Mouse (Mus musculus): ENCODE data around the gene Six6. TPM values are rescaled to one million over a fixed set of nuclear protein-coding genes. Genes with fewer than 3 reads are reported as not detected.
A peak's percentile ranks its signal among the peaks of the same experiment; 100 is the strongest.

The Six6 gene
- polyA plus RNA-seq (2014; fragmentation: Nextera tagmentation; extraction: Ambion mirVana): 7.9 and 11.6 TPM in 2 replicates

- Histone ChIP-seq H3K4me2 (ENCODE audit: low read depth, low read length) (peak within 1 kb of the TSS; percentile 31), H3K9ac (replicated peaks; ENCODE audit: low read length) (peak within 1 kb of the TSS; percentile 43), H3K4me3 (ENCODE audit: low read depth, low read length) (peak within 1 kb of the TSS; percentile 22), H3K27ac (replicated peaks; ENCODE audit: low read depth, low read length) (0 out of 2 replicates have a peak within 1 kb of the TSS, but pooled peaks have one; percentile 0), H3K4me1 (ENCODE audit: control insufficient read depth, insufficient read depth, low read length) (no peaks in the 10 kb centered on the region; the same call in 1 of the 2 replicates), H3K27me3 (ENCODE audit: control insufficient read depth, insufficient read depth, low read length) (peaks cover 60% of the 10 kb centered on the region), H3K36me3 (replicated peaks; ENCODE audit: control insufficient read depth, insufficient read depth, low read depth, low read length) (no peaks in the 10 kb centered on the region), H3K9me3 (replicated peaks; ENCODE audit: control insufficient read depth, low read length) (no peaks in the 10 kb centered on the region)
- DNase-seq (ENCODE audit: low spot score): peak; percentile 83
- 0% methylated on average over 27 of the region's 28 CpGs for WGBS
- ATAC-seq (replicated peaks; ENCODE audit: insufficient number of reproducible peaks, low FRiP score, low TSS enrichment, low read depth): peak; percentile 92
Observed at GRCm38 (mm10) chr12:72939616-72940015, at the start of gene Six6. TSS of gene Six6 (plus strand) at chr12:72939892.

DNA sequence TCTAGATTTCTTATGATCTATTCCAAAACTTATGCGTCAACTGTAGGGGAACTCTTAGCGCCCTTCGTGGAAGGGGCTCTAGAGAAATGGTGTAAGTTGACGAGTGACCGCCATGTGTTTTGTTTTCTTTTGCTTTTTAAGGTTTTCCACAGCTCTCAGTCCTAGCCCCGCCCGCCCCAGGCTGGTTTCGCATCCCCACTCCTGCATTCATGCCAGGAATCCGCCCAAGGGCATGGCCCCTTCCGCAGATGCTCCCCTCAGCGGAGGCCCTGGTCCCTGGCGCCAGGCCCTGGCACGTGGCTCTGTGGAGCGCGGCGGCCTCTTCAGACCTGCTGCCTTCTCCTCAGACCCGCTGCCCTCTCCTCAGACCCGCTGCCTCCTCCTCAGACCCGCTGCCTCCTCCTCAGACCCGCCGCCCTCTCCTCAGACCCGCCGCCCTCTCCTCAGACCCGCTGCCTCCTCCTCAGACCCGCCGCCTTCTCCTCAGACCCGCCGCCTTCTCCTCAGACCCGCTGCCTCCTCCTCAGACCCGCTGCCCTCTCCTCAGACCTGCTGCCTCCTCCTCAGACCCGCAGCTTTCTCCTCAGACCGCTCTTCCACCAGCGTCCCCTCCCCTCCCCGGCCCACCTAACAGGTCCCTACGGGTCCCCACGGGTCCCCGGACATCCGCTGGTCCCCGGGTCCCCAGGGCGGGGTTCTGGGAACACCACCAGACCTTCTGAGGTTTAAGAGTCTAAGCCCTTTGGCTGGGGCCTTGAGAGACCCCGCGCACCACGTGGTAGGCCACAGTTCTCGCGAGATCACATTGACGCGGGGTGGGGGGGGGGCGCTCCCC is 22.3 kb upstream of the Six6 start:
- H3K9ac ChIP-seq (replicated peaks; ENCODE audit: low read length): peak overlapping the region; percentile 56
- DNase-seq (ENCODE audit: low spot score) (peak; percentile 60), ATAC-seq (replicated peaks; ENCODE audit: insufficient number of reproducible peaks, low FRiP score, low TSS enrichment, low read depth) (no peak; the same call in 1 of the 2 replicates)
- H3K4me2 ChIP-seq (ENCODE audit: low read depth, low read length): peak overlapping the region; percentile 61
- no peaks in the 10 kb centered on the region for H3K27me3 ChIP-seq (ENCODE audit: control insufficient read depth, insufficient read depth, low read length)
- no peaks in the 10 kb centered on the region for H3K9me3 ChIP-seq (replicated peaks; ENCODE audit: control insufficient read depth, low read length)
- no peak overlapping the region for H3K27ac ChIP-seq (replicated peaks; ENCODE audit: low read depth, low read length)
- H3K4me1 ChIP-seq (ENCODE audit: control insufficient read depth, insufficient read depth, low read length): no peaks in the 10 kb centered on the region
- peak overlapping the region; percentile 38 for H3K4me3 ChIP-seq (ENCODE audit: low read depth, low read length)
- no peaks in the 10 kb centered on the region for H3K36me3 ChIP-seq (replicated peaks; ENCODE audit: control insufficient read depth, insufficient read depth, low read depth, low read length)
- WGBS: 14% methylated on average over 46 of the region's 48 CpGs

DNA sequence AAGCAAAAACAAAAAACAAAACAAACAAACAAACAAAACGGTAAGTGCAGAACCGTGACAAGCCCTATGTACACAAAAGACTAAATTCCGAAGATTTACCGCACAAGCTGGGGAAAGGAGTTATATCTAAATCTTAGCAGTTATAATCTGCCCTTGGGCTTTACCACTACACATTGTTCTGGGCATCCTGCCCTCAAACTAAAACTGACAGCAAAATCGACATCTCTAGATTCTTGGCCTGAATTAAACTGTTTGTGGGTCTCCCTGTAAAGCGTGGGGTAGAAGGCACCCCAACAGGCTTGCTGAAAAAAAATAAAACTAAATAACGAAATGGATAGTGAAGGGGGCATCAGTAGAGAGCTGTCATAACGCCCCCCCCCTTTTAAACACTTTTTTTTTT is 2.9 kb upstream of the Six6 start:
- H3K4me1 ChIP-seq (ENCODE audit: control insufficient read depth, insufficient read depth, low read length): no peaks in the 10 kb centered on the region; the same call in 1 of the 2 replicates
- no peak overlapping the region for H3K9ac ChIP-seq (replicated peaks; ENCODE audit: low read length)
- no peak for ATAC-seq (replicated peaks; ENCODE audit: insufficient number of reproducible peaks, low FRiP score, low TSS enrichment, low read depth)
- H3K4me2 ChIP-seq (ENCODE audit: low read depth, low read length): no peak overlapping the region; the same call in 1 of the 2 replicates
- no peaks in the 10 kb centered on the region for H3K9me3 ChIP-seq (replicated peaks; ENCODE audit: control insufficient read depth, low read length)
- DNase-seq (ENCODE audit: low spot score): no peak
- H3K27me3 ChIP-seq (ENCODE audit: control insufficient read depth, insufficient read depth, low read length): peaks cover 43% of the 10 kb centered on the region
- no peak overlapping the region for H3K4me3 ChIP-seq (ENCODE audit: low read depth, low read length)
- no peak overlapping the region for H3K27ac ChIP-seq (replicated peaks; ENCODE audit: low read depth, low read length)
- no peaks in the 10 kb centered on the region for H3K36me3 ChIP-seq (replicated peaks; ENCODE audit: control insufficient read depth, insufficient read depth, low read depth, low read length)
- 17% methylated on average over 8 of the region's 8 CpGs for WGBS

GRCm38 (mm10) chr12:72937537-72938120 is 2.1 kb upstream of the Six6 start:
- H3K9me3 ChIP-seq (replicated peaks; ENCODE audit: control insufficient read depth, low read length): no peaks in the 10 kb centered on the region
- no peaks in the 10 kb centered on the region; the same call in 1 of the 2 replicates for H3K4me1 ChIP-seq (ENCODE audit: control insufficient read depth, insufficient read depth, low read length)
- H3K27ac ChIP-seq (replicated peaks; ENCODE audit: low read depth, low read length): no peak overlapping the region
- H3K36me3 ChIP-seq (replicated peaks; ENCODE audit: control insufficient read depth, insufficient read depth, low read depth, low read length): no peaks in the 10 kb centered on the region
- DNase-seq (ENCODE audit: low spot score) (peak; percentile 22), ATAC-seq (replicated peaks; ENCODE audit: insufficient number of reproducible peaks, low FRiP score, low TSS enrichment, low read depth) (no peak)
- no peak overlapping the region for H3K9ac ChIP-seq (replicated peaks; ENCODE audit: low read length)
- H3K4me2 ChIP-seq (ENCODE audit: low read depth, low read length): no peak overlapping the region
- H3K27me3 ChIP-seq (ENCODE audit: control insufficient read depth, insufficient read depth, low read length): peaks cover 48% of the 10 kb centered on the region
- 2% methylated on average over 19 of the region's 19 CpGs for WGBS
- H3K4me3 ChIP-seq (ENCODE audit: low read depth, low read length): no peak overlapping the region

GRCm38 (mm10) chr12:72938176-72938575 is 1.5 kb upstream of the Six6 start:
- Histone ChIP-seq H3K4me1 (ENCODE audit: control insufficient read depth, insufficient read depth, low read length) (no peaks in the 10 kb centered on the region; the same call in 1 of the 2 replicates), H3K27me3 (ENCODE audit: control insufficient read depth, insufficient read depth, low read length) (peaks cover 48% of the 10 kb centered on the region), H3K9me3 (replicated peaks; ENCODE audit: control insufficient read depth, low read length) (no peaks in the 10 kb centered on the region), H3K9ac (replicated peaks; ENCODE audit: low read length) (no peak overlapping the region), H3K4me3 (ENCODE audit: low read depth, low read length) (no peak overlapping the region), H3K27ac (replicated peaks; ENCODE audit: low read depth, low read length) (no peak overlapping the region), H3K4me2 (ENCODE audit: low read depth, low read length) (no peak overlapping the region), H3K36me3 (replicated peaks; ENCODE audit: control insufficient read depth, insufficient read depth, low read depth, low read length) (no peaks in the 10 kb centered on the region)
- WGBS: 1% methylated on average over 13 of the region's 13 CpGs
- ATAC-seq (replicated peaks; ENCODE audit: insufficient number of reproducible peaks, low FRiP score, low TSS enrichment, low read depth) (no peak), DNase-seq (ENCODE audit: low spot score) (no peak)

- peaks cover 54% of the 10 kb centered on the region for H3K27me3 ChIP-seq (ENCODE audit: control insufficient read depth, insufficient read depth, low read length)
- no peaks in the 10 kb centered on the region for H3K36me3 ChIP-seq (replicated peaks; ENCODE audit: control insufficient read depth, insufficient read depth, low read depth, low read length)
- DNase-seq (ENCODE audit: low spot score): peak; percentile 24
- no peak for ATAC-seq (replicated peaks; ENCODE audit: insufficient number of reproducible peaks, low FRiP score, low TSS enrichment, low read depth)
- 6% methylated on average over 14 of the region's 14 CpGs for WGBS
- H3K4me3 ChIP-seq (ENCODE audit: low read depth, low read length): 0 out of 2 replicates have a peak overlapping the region, but pooled peaks have one; percentile 22
- H3K9ac ChIP-seq (replicated peaks; ENCODE audit: low read length): no peak overlapping the region
- no peaks in the 10 kb centered on the region; the same call in 1 of the 2 replicates for H3K4me1 ChIP-seq (ENCODE audit: control insufficient read depth, insufficient read depth, low read length)
- H3K27ac ChIP-seq (replicated peaks; ENCODE audit: low read depth, low read length): no peak overlapping the region
- no peak overlapping the region; the same call in 1 of the 2 replicates for H3K4me2 ChIP-seq (ENCODE audit: low read depth, low read length)
- H3K9me3 ChIP-seq (replicated peaks; ENCODE audit: control insufficient read depth, low read length): no peaks in the 10 kb centered on the region
Observed at GRCm38 (mm10) chr12:72938600-72939490, 847 bp upstream of the Six6 start.

- Histone ChIP-seq H3K27me3 (ENCODE audit: control insufficient read depth, insufficient read depth, low read length) (peaks cover 60% of the 10 kb centered on the region), H3K9me3 (replicated peaks; ENCODE audit: control insufficient read depth, low read length) (no peaks in the 10 kb centered on the region), H3K27ac (replicated peaks; ENCODE audit: low read depth, low read length) (0 out of 2 replicates have a peak within 1 kb of the TSS, but pooled peaks have one; percentile 0), H3K36me3 (replicated peaks; ENCODE audit: control insufficient read depth, insufficient read depth, low read depth, low read length) (no peaks in the 10 kb centered on the region), H3K4me3 (ENCODE audit: low read depth, low read length) (peak within 1 kb of the TSS; percentile 22), H3K9ac (replicated peaks; ENCODE audit: low read length) (peak within 1 kb of the TSS; percentile 43), H3K4me1 (ENCODE audit: control insufficient read depth, insufficient read depth, low read length) (peaks cover under 1% of the 10 kb centered on the region; the same call in 1 of the 2 replicates), H3K4me2 (ENCODE audit: low read depth, low read length) (peak within 1 kb of the TSS; percentile 31)
- WGBS: under 1% methylated on average over 39 of the region's 39 CpGs
- 0 out of 2 replicates have a peak, but pooled peaks have one; percentile 21 for ATAC-seq (replicated peaks; ENCODE audit: insufficient number of reproducible peaks, low FRiP score, low TSS enrichment, low read depth)
- peak; percentile 32 for DNase-seq (ENCODE audit: low spot score)
Observed at GRCm38 (mm10) chr12:72940071-72940821, 554 bp downstream of the Six6 start, which contains the start of gene 4930447C04Rik. TSS of gene 4930447C04Rik (minus strand) at chr12:72940774.

Data from embryonic facial prominence, embryonic 11.5 days (tissue).